Mouse (Mus musculus) thymus, postnatal 0 days (tissue): ENCODE results near the gene Eral1. TPM values are rescaled to one million over a fixed set of nuclear protein-coding genes. Genes with fewer than 3 reads are reported as not detected.

Source experiments
- DNase-seq: peaks from one replicate; pipeline ENCODE4 v3.0.0-alpha.2; 2015; ENCODE audit warnings: low spot score
- microRNA counts: library from miRNA; unstranded; fragments of <30 nt; microRNA quantifications from one replicate; lab custom pipeline; 2015
- microRNA-seq: library from miRNA; unstranded; fragments of <30 nt; microRNA quantifications from one replicate; pipeline ENCODE4, GENCODE M21; 2016; ENCODE audit warnings: borderline number of aligned reads
- polyA plus RNA-seq: library from polyadenylated mRNA; unstranded; fragments of >200 nt; fragmentation: Nextera tagmentation; extraction: Ambion mirVana; gene quantifications from 2 replicates; pipeline ENCODE4 v1.2.1, GENCODE M21; 2015

Eral1 gene
- polyA plus RNA-seq, 1 experiment from 2014 or later = 22.4 TPM

DNA sequence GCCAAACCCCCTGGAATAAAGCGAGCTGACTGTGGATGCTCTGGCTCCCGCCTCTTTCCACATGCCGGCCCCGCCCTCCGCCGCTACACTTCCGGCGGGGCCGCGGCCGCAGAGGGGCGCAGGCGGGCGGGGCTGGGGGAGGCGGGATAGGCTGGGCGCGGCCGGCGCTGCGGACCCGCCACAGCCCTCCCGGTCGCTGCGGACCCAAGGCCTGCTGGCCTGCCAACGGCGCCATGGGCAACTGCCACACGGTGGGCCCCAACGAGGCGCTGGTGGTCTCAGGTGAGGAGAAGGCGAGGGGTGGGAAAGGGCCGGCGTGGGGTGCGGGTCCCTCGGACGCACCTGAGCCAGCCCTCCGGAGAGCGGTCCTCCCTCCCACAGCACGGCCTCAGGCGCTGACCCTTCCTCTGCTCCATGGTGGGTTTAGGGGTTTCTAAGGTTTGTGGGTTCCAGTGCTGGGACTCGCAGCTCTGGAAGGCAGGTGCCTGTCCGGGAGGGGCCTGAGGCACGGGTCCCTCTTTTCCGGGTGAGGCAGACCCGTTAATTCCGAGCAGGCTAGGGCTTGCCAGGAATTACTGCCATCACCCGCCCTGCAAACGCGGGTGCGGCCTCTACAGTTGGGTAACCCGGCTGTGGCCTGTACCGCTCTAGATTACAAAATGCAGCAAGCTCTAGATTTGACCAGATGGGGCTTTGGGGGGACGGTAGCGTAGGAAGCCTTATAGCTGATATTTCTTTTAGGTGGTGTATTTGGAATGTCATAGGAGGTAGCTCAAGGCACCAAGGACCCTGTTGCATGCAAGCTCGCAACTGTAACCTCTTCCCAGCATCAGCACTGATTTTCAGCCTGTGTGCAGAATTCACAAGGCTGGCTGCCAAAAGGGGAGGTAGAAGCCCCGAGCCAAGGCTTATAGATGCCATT lies 42.1 kb downstream of the Eral1 start, which contains the start of gene Flot2:
Gene Flot2 (plus strand): TSS at position 101 of the 922 bp plus-strand sequence.
- peak; percentile 70 for DNase-seq

DNA sequence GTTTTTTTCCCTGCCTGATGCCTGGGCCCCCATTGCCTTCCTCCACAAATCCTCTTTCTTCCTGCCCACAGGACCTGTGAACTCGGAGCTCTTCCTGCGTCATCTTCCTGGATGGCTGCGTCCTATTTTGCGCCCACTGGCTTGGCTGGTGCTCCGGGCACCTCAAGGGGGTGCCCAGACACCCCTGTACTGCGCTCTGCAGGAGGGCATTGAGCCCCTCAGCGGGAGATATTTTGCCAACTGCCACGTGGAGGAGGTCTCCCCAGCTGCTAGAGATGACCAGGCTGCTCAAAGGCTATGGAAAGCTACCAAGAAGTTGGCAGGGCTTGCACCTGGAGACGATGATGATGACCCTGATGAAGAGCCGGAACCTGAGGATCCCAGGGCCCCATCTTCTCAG lies 43.4 kb downstream of the Eral1 start:
- no peak for DNase-seq

- no peak for DNase-seq
Measured at GRCm38 (mm10) chr11:78033931-78034617, 46.1 kb downstream of the Eral1 start.

GRCm38 (mm10) chr11:78032809-78033195 lies 47.4 kb downstream of the Eral1 start:
- DNase-seq = no peak

DNA sequence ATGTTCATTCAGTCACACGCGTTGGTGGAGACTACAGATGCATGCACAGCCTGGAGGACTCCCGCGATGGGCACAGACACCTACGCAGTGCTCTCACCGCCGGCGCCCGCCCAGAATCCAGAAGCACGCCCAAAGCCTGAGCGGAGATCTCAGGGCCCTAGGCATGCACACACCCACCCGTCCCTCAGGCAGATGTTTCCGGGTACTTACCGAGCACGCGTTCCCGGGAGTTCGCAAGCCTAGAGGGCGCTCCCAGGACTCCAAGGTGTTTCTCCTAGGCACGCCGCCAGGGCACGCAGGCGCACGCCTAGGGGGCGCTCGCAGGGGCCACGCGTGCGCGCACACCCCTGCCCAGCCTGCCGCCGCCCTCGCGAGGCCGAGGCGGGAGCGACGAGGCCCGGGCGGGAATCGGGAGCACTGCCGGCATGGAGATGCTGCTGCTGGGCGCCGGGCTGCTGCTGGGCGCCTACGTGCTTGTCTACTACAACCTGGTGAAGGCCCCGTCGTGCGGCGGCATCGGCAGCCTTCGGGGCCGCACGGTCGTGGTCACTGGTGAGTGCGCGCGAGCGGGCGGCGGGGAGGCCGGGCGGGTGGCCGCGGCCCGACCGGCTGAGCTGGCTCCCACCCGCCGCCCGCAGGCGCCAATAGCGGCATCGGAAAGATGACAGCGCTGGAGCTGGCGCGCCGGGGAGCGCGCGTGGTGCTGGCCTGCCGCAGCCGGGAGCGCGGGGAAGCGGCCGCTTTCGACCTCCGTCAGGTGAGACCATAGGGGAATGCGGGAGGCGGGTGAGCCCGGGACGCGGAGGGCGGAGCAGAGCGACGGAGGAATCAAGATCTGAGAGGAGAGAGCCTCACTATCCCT lies 48.0 kb downstream of the Eral1 start, which contains the start of gene Dhrs13:
Gene Dhrs13 (plus strand): TSS at position 334 of the 862 bp plus-strand sequence.
- peak; percentile 91 for DNase-seq

GRCm38 (mm10) chr11:78031389-78031788 lies 48.8 kb downstream of the Eral1 start:
- no peak for DNase-seq

DNA sequence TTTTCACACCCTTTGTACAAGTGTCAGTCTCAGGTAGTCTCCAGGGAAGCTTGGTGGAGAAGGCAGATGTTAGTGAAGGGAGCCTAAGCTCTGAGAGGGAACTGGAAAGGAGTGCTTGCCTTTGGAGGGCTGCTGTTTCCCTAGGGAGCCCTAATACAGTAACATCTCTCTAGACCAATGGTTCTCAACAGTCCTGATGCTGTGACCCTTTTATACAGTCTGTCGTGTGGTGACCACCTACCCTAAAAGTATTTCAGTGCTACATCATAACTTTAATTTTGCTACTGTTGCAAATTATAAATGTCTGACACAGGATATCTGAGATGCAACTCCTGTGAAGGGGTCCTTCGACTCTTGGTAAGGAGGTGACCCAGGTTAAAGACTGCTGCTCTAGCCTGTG lies 49.6 kb downstream of the Eral1 start:
- no peak for DNase-seq

GRCm38 (mm10) chr11:78029240-78029639 lies 50.9 kb downstream of the Eral1 start:
- no peak for DNase-seq

GRCm38 (mm10) chr11:78023607-78024006 lies 56.6 kb downstream of the Eral1 start:
- peak; percentile 30 for DNase-seq

MicroRNA genes within 50 kb of the gene (microRNA counts, 519-probe panel; counts per million panel counts)
- 5,035 counts per million, percentile 84 among the panel's probes with 10 or more counts for microRNA mmu-miR-144 (lab: Ali Mortazavi, UCI)
- microRNA mmu-miR-451 (lab: Ali Mortazavi, UCI) = 5,022 counts per million, percentile 84 among the panel's probes with 10 or more counts

Small RNA genes within 50 kb of the gene (microRNA-seq; reads per million reads assigned to microRNA genes)
- gene Mir144 = 99.1 reads per million, percentile 45 among the genes with 10 or more reads in this experiment
- not detected for gene Mir451a
- not detected for gene Mir451b

Other genes starting within 250 kb of the Eral1 start
- gene Pipox, start 186.3 kb downstream of the Eral1 start, polyA plus RNA-seq = 2.8 TPM in 2 replicates
- 0.26 TPM in 2 replicates for gene Sez6, start 149.6 kb downstream of the Eral1 start, polyA plus RNA-seq
- gene Phf12, start 97.6 kb downstream of the Eral1 start, polyA plus RNA-seq = 15.1 and 18.4 TPM in 2 replicates
- 10.2 TPM in 2 replicates for gene Dhrs13, start 48.1 kb downstream of the Eral1 start, polyA plus RNA-seq
- gene Flot2, start 42.5 kb downstream of the Eral1 start, polyA plus RNA-seq = 50.3 and 55.3 TPM in 2 replicates
- 6.1 and 6.6 TPM in 2 replicates for gene Fam222b, start 14.3 kb upstream of the Eral1 start, polyA plus RNA-seq
- 57.5 and 58.6 TPM in 2 replicates for gene Traf4, start 85.2 kb upstream of the Eral1 start, polyA plus RNA-seq
- 14.1 and 14.5 TPM in 2 replicates for gene Nek8, start 96.3 kb upstream of the Eral1 start, polyA plus RNA-seq
- gene Tlcd1, start 96.3 kb upstream of the Eral1 start, polyA plus RNA-seq = 12.2 and 13.5 TPM in 2 replicates
- gene Rpl23a, start 103.2 kb upstream of the Eral1 start, polyA plus RNA-seq = 1,919 and 1,995 TPM in 2 replicates
- 26.4 and 29.6 TPM in 2 replicates for gene Rab34, start 108.0 kb upstream of the Eral1 start, polyA plus RNA-seq
- gene Proca1, start 113.0 kb upstream of the Eral1 start, polyA plus RNA-seq = 0.49 and 0.84 TPM in 2 replicates
- 74.6 and 74.7 TPM in 2 replicates for gene Sdf2, start 165.4 kb upstream of the Eral1 start, polyA plus RNA-seq
- gene Supt6, start 165.6 kb upstream of the Eral1 start, polyA plus RNA-seq = 16.4 and 16.6 TPM in 2 replicates
- 88.6 and 107 TPM in 2 replicates for gene 2610507B11Rik, start 181.4 kb upstream of the Eral1 start, polyA plus RNA-seq
- gene BC030499, start 210.5 kb upstream of the Eral1 start, polyA plus RNA-seq = 0.21 and 0.29 TPM in 2 replicates
- 28.0 and 31.5 TPM in 2 replicates for gene Spag5, start 221.1 kb upstream of the Eral1 start, polyA plus RNA-seq
- gene Aldoc, start 242.6 kb upstream of the Eral1 start, polyA plus RNA-seq = 2.3 TPM in 2 replicates
- gene Pigs, start 248.0 kb upstream of the Eral1 start, polyA plus RNA-seq = 43.9 and 47.9 TPM in 2 replicates